Mouse (Mus musculus) CH12.LX (cell line): ENCODE data around the gene Rsph10b.

Source experiments
- CTCF ChIP-seq, 2 experiments: IDR thresholded peaks in 1 of 2; conservative IDR thresholded peaks in 1 of 2; 2 replicates each; pipeline ENCODE4 v1.5.1; 2011 to 2012; ENCODE audit warnings: low read depth in 2 of 2, low read length in 2 of 2, improper control_type of control experiment in 1 of 2, inconsistent platforms in 1 of 2, mild to moderate bottlenecking in 1 of 2, moderate library complexity in 1 of 2
- EP300 ChIP-seq: IDR thresholded peaks from 2 replicates; pipeline ENCODE4 v1.6.1; 2011; ENCODE audit warnings: low read length, improper control_type of control experiment
- MAFK ChIP-seq: IDR thresholded peaks from 2 replicates; pipeline ENCODE4 v1.6.1; 2011; ENCODE audit warnings: low read length, improper control_type of control experiment; ENCODE audit not compliant: insufficient replicate concordance
- MAZ ChIP-seq: IDR thresholded peaks from 2 replicates; pipeline ENCODE4 v1.6.1; 2012; ENCODE audit warnings: low read depth, mild to moderate bottlenecking, inconsistent platforms, low read length, improper control_type of control experiment, moderate library complexity
- NRF1 ChIP-seq: IDR thresholded peaks from 2 replicates; pipeline ENCODE4 v1.6.1; 2014; ENCODE audit warnings: low read depth, mild to moderate bottlenecking, inconsistent platforms, low read length, improper control_type of control experiment, moderate library complexity
- POLR2A ChIP-seq: IDR thresholded peaks from 2 replicates; pipeline ENCODE4 v1.6.1; 2011; ENCODE audit warnings: low read depth, mild to moderate bottlenecking, improper control_type of control experiment, low read length
- UBTF ChIP-seq: IDR thresholded peaks from 2 replicates; pipeline ENCODE4 v1.6.1; 2012; ENCODE audit warnings: low read depth, mild to moderate bottlenecking, inconsistent platforms, low read length, improper control_type of control experiment, moderate library complexity
- USF1 ChIP-seq: IDR thresholded peaks from 2 replicates; pipeline ENCODE4 v1.6.1; 2014; ENCODE audit warnings: low read depth, mild to moderate bottlenecking, inconsistent platforms, low read length, improper control_type of control experiment
- ZKSCAN1 ChIP-seq: IDR thresholded peaks from 2 replicates; pipeline ENCODE4 v1.6.1; 2012; ENCODE audit warnings: low read depth, inconsistent platforms, low read length, improper control_type of control experiment, borderline replicate concordance

DNA sequence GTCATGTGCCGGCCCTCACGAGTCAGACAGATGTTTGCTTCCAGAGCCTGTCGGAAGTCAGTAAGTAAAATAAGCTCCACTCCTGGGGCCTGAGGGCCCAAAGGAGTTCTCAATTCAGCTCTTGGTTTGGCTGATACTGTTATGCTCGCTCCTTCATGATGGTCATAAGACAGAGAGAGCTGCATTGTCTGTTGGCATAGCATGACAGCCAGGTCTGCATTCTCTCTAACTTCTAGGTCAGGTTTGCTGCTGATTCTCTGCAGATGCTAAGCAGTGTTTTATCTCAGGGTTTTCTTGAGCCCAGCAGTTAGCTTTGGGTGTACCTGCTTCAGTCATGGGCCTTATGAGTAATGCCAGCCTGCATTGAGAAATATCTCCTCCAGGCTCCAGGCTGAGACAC is 3.5 kb upstream of the Rsph10b start:
- TF ChIP-seq MAFK (no peak), MAZ (no peak), CTCF (conservative IDR thresholded peaks at IDR 0.05 in 1 of 2, IDR thresholded peaks at IDR 0.05 in 1 of 2; ENCODE audit: low read depth in 2 of 2, low read length in 2 of 2) (no peak), UBTF (no peak), ZKSCAN1 (no peak), POLR2A (no peak), EP300 (no peak), USF1 (no peak), NRF1 (no peak)
